Comparison of ENCODE assay signal across 19 mouse cellular contexts in genomic region chr14:13361642-13362041, GRCm38 (mm10).
A peak's percentile ranks its signal among the peaks of the same experiment; 100 is the strongest.
DNase-seq lines count a peak whose midpoint lies in the region; ATAC-seq lines count a peak whose summit lies in the region.
"Had no signal": no experiment of that assay in that cellular context is flagged by ENCODE, and none has a peak within 500 bp of the region (broad histone marks: within the 10 kb centered on the region; RNA-seq: fewer than 3 reads in every experiment).

No protein-coding gene starts in this region.

- no peak overlapping the region for H3K9ac ChIP-seq in liver, embryonic 15.5 days
- H3K9ac ChIP-seq: embryonic facial prominence, embryonic 15.5 days; forebrain, embryonic 13.5 days; kidney, embryonic 15.5 days; neural tube, embryonic 15.5 days had no signal

- intact Hi-C loops in left cerebral cortex, postnatal 4 days (cut with DNase I), result no loop called here

- no peak for DNase-seq in frontal cortex, adult 2 months (ENCODE audit: extremely low spot score in 1 of 2, low spot score in 1 of 2)
- DNase-seq in lung, postnatal 25 days (ENCODE audit: low spot score), result peak; percentile 33
- DNase-seq in lung, postnatal 4 days, result no peak
- DNase-seq in splenic B cell, adult 2 months (ENCODE audit: low read depth, low spot score), result peak; percentile 49
- DNase-seq in cerebellum, adult 9-11 months, result no peak
- DNase-seq in left cerebral cortex, postnatal 4 days, result no peak
- DNase-seq: cerebellum, adult 18-20 months; heart, adult 2 months; heart, postnatal 36 days; retina, postnatal 1 day; thymus, postnatal 14 days had no signal

- 25% methylated on average over 3 of the region's 3 CpGs for WGBS in liver, embryonic 15.5 days (ENCODE audit: insufficient replicate concordance)

- no peaks in the 10 kb centered on the region for H3K36me3 ChIP-seq in liver, embryonic 15.5 days (replicated peaks)
- no peaks in the 10 kb centered on the region for H3K36me3 ChIP-seq in splenic B cell, adult 2 months (ENCODE audit: control insufficient read depth, insufficient read depth, low read length, poor library complexity, severe bottlenecking)
- H3K36me3 ChIP-seq: embryonic facial prominence, embryonic 15.5 days; kidney, embryonic 15.5 days; neural tube, embryonic 15.5 days had no signal

- H3K27ac ChIP-seq in liver, embryonic 15.5 days (replicated peaks), result no peak overlapping the region
- H3K27ac ChIP-seq: embryonic facial prominence, embryonic 15.5 days; forebrain, embryonic 13.5 days; heart, adult 2 months; kidney, embryonic 15.5 days; layer of hippocampus, adult 2 months; neural tube, embryonic 15.5 days had no signal

- no peak overlapping the region for H3K4me3 ChIP-seq in liver, embryonic 15.5 days (replicated peaks)
- H3K4me3 ChIP-seq: embryonic facial prominence, embryonic 15.5 days; forebrain, embryonic 13.5 days; heart, adult 2 months; kidney, embryonic 15.5 days; layer of hippocampus, adult 2 months; neural tube, embryonic 15.5 days had no signal

- no peaks in the 10 kb centered on the region for H3K27me3 ChIP-seq in liver, embryonic 15.5 days
- H3K27me3 ChIP-seq in splenic B cell, adult 2 months (ENCODE audit: control insufficient read depth, insufficient read depth, low read length, poor library complexity, severe bottlenecking), result no peaks in the 10 kb centered on the region
- H3K27me3 ChIP-seq: embryonic facial prominence, embryonic 15.5 days; forebrain, embryonic 13.5 days; kidney, embryonic 15.5 days; neural tube, embryonic 15.5 days; Patski had no signal

- peak; percentile 47; the same call in 1 of the 2 replicates for ATAC-seq in frontal cortex, adult (ENCODE audit: low TSS enrichment)
- ATAC-seq in liver, embryonic 15.5 days (ENCODE audit: insufficient read depth), result peak; percentile 44; the same call in 1 of the 2 replicates
- ATAC-seq: forebrain, embryonic 13.5 days; Patski had no signal

- H3K4me1 ChIP-seq in liver, embryonic 15.5 days (replicated peaks), result no peaks in the 10 kb centered on the region
- H3K4me1 ChIP-seq: embryonic facial prominence, embryonic 15.5 days; kidney, embryonic 15.5 days had no signal

- no peak overlapping the region for H3K4me2 ChIP-seq in liver, embryonic 15.5 days
- H3K4me2 ChIP-seq: embryonic facial prominence, embryonic 15.5 days; forebrain, embryonic 13.5 days; kidney, embryonic 15.5 days; neural tube, embryonic 15.5 days had no signal

- no peaks in the 10 kb centered on the region for H3K9me3 ChIP-seq in liver, embryonic 15.5 days (replicated peaks)
- H3K9me3 ChIP-seq: embryonic facial prominence, embryonic 15.5 days; forebrain, embryonic 13.5 days; kidney, embryonic 15.5 days; neural tube, embryonic 15.5 days had no signal

Comparison
In these comparisons a context has a peak if more than half of its experiments do, and no peak if none do; other contexts are left out.
1. DNase-seq: peak in lung, postnatal 25 days (single experiment) and splenic B cell, adult 2 months (single experiment); none in frontal cortex, adult 2 months (0 of 2), lung, postnatal 4 days (0 of 2), cerebellum, adult 9-11 months (single experiment) and left cerebral cortex, postnatal 4 days (single experiment).